Mouse (Mus musculus): ENCODE data around the gene Tomm20.

DNA sequence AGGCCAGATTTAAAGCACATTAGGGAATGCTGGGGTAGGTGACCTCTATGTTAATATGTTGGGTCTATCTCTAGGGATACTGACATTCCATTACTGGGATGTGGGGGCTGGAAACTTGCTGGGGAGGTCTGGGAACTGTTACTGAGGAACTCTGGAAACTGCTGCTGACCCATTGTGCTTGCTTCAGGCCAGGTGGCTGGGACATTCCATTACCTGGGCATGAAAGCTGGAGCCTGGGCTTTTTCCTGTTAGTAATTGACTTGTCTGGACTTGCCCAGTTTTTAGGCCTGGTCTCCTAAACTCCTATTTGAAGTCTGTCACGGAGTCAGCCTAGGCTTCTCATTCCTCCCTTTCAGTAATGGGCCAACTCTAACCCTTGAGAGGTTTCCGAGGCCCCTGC, 26.5 kb upstream of the Tomm20 start:
- TF ChIP-seq CTCF (IDR thresholded peaks at IDR 0.05; ENCODE audit: extremely low read depth, insufficient read depth, insufficient read length, insufficient replicate concordance): no peak
- no peak for TF ChIP-seq POLR2A (IDR thresholded peaks at IDR 0.05; ENCODE audit: low read depth, low read length)

Data from spleen, adult 2 months (tissue).